Comparison of ENCODE assay signal across 7 mouse cellular contexts in the genomic region with DNA sequence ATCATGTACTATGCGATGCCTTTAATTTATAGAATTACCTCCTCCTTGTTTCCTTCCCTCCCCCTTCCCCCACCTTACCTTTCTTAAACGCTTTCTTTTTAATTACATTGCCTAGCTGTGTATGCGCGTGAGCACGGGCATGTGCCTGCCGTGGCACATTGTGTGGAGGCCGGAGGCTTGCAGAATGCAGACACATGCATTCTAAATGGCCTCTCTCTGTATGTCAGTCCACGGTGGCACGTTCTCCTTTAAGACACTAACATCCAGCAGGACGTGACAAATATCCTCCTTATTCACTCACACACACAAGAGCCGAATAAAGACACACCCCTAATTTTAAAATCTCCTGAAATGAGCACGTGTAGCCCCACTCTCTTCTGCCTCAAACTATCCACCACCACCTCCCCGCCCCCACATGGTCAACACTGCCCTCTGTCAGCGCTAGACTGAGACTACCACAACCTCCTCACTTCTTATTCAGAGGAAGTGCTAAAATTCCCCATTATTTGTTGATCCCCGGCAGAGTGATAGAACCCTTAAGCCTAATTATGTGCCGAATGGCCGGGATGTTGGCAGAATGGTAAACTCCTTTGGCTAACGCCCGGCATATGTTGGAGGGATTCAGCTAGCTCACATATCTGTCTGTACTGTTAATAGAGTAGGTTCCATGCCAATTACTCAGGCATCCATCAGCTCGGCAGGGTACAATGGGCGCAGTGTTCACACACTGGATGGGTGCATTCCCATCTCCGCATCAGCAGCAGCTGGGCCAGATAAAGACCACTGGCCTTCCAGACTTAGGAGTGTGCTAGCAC.
DNase-seq lines count a peak whose midpoint lies in the region; ATAC-seq lines count a peak whose summit lies in the region.

No protein-coding gene starts in this region.

- H3K4me2 ChIP-seq in hindbrain, embryonic 12.5 days (replicated peaks): peak overlapping the region; percentile 58

- H3K27me3 ChIP-seq in hindbrain, embryonic 12.5 days: no peaks in the 10 kb centered on the region

- peaks cover 52% of the 10 kb centered on the region for H3K4me1 ChIP-seq in hindbrain, embryonic 12.5 days

- DNase-seq in MN1 (ENCODE audit: low spot score): peak; percentile 78
- peak; percentile 48 for DNase-seq in brain, adult 2 months (ENCODE audit: low read depth, low spot score)
- DNase-seq in frontal cortex, postnatal 25 days (ENCODE audit: low spot score in 2 of 2): peak; percentile 32 to 40
- peak; percentile 18 to 42 for DNase-seq in layer of hippocampus, postnatal 25 days (ENCODE audit: extremely low spot score in 1 of 2, low spot score in 1 of 2)
- DNase-seq in lung, postnatal 25 days (ENCODE audit: low spot score): peak; percentile 77
- DNase-seq in right cerebral cortex, adult 2 months (ENCODE audit: low spot score in 2 of 2): peak; percentile 31 to 63

- peak; percentile 92 for ATAC-seq in hindbrain, embryonic 12.5 days (ENCODE audit: low FRiP score)

- peak overlapping the region; percentile 96 for H3K27ac ChIP-seq in hindbrain, embryonic 12.5 days

- 4% methylated on average over 22 of the region's 22 CpGs for WGBS in hindbrain, embryonic 12.5 days

- H3K9ac ChIP-seq in hindbrain, embryonic 12.5 days: peak overlapping the region; percentile 51

- H3K36me3 ChIP-seq in hindbrain, embryonic 12.5 days: no peaks in the 10 kb centered on the region

- no peaks in the 10 kb centered on the region; the same call in 1 of the 2 replicates for H3K9me3 ChIP-seq in hindbrain, embryonic 12.5 days (replicated peaks)

- peak overlapping the region; percentile 30 for H3K4me3 ChIP-seq in hindbrain, embryonic 12.5 days

Comparison
In these comparisons a context has a peak if more than half of its experiments do, and no peak if none do; other contexts are left out.
1. Peak in every context shown above with its lines: DNase-seq, ATAC-seq, H3K4me3 ChIP-seq and H3K27ac ChIP-seq.